Mouse (Mus musculus): ENCODE measurements around the gene Cd6.

- TF ChIP-seq EP300 (optimal IDR thresholded peaks at IDR 0.05) (no peak), CTCF (IDR thresholded peaks at IDR 0.05; ENCODE audit: low read depth) (no peak)
Measured at GRCm38 (mm10) chr19:10856520-10856919, 26.7 kb upstream of the Cd6 start.
